Mouse (Mus musculus) left cerebral cortex, adult 2 months (tissue): ENCODE results near the gene Cntnap2. TPM values are rescaled to one million over a fixed set of nuclear protein-coding genes. Genes with fewer than 3 reads are reported as not detected.

Experiments
- DNase-seq, 2 experiments: peaks; one replicate each; pipeline ENCODE4 v3.0.0; 2021 to 2022; ENCODE audit warnings: low spot score in 2 of 2, mixed read lengths in 1 of 2; ENCODE audit errors: extremely low spot score in 1 of 2
- H3K27ac ChIP-seq: fragments of 200-600 bp; 2 replicates; pipeline ENCODE4 v1.8.1; 2022
- H3K4me3 ChIP-seq: fragments of 200-600 bp; 2 replicates; pipeline ENCODE4 v1.8.1; 2022
- CTCF ChIP-seq: fragments of 200-600 bp; IDR thresholded peaks from 2 replicates; pipeline ENCODE4 v1.8.1; 2022; ENCODE audit warnings: antibody characterized with exemption, mild to moderate bottlenecking, moderate library complexity
- intact Hi-C: fragments of 180-260 bp; cut with DNase I; formaldehyde crosslinking; loops from one replicate; pipeline ENCODE4 v1.15.1; 2025
- total RNA-seq, 2 experiments: library from RNA; stranded (reverse); gene quantifications; 2 replicates each; pipeline ENCODE4 v1.2.3; 2021

Cntnap2 gene
- total RNA-seq, 2 experiments from 2014 or later = 116 to 119 TPM

DNA sequence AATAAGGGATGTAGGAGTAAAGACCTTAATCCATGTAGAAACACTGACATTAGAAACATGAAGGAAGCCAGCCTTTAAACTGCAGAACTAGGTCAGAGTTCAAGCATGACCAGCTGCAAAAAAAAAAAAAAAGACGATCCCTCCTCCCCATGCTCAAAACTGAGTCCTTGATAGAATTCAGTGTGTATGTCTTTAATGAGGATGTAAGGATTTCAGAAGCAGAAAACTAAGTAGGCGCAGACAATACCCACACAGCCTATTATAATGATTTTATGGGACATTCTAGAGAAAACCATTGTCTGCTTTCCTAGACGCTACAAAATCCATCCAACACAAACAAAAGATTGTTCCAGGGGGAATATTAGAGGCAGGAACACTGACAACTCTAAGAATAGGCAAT, 2168.4 kb downstream of the Cntnap2 start:
- Histone ChIP-seq H3K4me3 (no peak overlapping the region), H3K27ac (no peak overlapping the region)
- DNase-seq = no peak
- intact Hi-C loops = no loop called here
- TF ChIP-seq CTCF = no peak

DNA sequence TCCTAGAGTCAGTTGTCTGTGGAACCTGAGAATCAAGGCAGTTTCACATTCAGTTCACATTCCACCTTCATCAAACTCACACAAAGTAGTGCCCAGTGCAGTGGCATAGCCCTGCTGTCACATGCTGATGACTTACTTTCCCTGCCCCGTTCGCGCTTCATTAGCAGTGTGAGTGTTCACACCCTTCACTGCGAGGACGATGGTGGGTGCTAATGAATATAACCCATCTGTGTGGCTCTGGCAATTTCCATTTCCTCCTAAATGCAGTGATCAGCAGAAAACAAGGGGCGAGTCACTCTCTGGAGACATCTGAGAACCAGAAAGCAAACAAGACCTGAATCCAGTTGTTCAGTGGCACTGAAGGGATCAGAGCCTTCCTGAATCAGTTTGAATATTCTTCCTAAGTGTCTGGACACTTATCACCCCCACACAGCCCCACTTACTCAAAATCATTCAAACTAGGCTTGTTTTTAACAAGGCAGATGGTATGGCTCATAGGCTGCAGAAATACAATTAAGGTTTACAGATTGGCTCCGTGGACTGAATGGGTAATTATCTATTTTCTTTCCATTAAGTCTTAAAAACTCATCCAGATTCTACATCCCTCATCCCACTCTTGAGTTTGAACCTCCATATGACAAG, 2169.6 kb downstream of the Cntnap2 start:
- Histone ChIP-seq H3K4me3 (no peak overlapping the region), H3K27ac (no peak overlapping the region)
- intact Hi-C loops = no loop called here
- DNase-seq = no peak
- no peak for TF ChIP-seq CTCF

DNA sequence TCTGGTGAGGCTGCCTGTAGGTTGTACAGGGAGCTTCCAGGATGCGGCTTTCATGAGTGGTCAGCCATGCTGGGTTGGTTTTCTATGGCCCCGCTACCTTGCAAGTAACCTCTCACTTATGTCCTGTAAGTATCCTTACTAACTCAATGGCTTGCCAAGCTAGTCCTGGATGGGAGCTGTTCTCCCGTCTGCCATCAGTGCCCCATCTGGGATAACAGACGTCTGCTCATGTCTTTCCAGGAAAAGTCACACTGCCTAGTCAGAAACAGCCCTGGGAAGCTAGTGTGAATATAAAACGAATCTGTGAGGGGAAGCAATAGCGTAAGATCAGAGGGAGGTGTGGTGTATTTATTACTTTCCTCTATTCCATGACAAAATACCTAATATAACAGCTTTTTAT, 2172.4 kb downstream of the Cntnap2 start:
- no peak for DNase-seq
- Histone ChIP-seq H3K27ac (no peak overlapping the region), H3K4me3 (no peak overlapping the region)
- no peak for TF ChIP-seq CTCF
- intact Hi-C loops = no loop called here

DNA sequence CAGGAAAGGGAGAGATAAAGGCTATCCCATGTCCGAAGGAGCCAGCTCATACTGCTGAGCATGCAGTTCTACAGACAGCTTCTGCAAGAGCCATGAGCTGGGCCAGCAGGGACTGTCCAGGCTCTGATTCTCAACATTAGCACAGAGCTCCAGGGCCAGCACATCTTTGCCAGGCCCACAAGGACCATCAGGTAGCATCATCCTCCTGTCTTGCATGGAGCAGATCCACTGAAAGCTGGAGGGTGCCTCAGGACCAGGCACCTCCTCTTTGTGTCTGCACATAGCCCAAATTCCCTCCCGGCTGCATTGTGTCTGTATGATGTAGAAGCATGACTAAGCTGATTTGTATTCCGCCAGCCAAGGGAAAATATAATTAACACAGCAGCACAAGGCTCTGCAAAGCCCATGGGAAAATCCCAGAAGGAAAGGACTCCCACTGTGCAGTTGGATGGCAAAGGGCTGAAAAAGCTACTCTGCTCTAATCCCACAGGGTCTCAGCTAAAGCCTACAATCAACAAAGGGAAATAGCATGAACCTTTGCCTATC, 2180.3 kb downstream of the Cntnap2 start:
- Histone ChIP-seq H3K27ac (peak overlapping the region; percentile 76), H3K4me3 (no peak overlapping the region)
- peak; percentile 36 to 41 for DNase-seq
- intact Hi-C loops = no loop called here
- no peak for TF ChIP-seq CTCF

DNA sequence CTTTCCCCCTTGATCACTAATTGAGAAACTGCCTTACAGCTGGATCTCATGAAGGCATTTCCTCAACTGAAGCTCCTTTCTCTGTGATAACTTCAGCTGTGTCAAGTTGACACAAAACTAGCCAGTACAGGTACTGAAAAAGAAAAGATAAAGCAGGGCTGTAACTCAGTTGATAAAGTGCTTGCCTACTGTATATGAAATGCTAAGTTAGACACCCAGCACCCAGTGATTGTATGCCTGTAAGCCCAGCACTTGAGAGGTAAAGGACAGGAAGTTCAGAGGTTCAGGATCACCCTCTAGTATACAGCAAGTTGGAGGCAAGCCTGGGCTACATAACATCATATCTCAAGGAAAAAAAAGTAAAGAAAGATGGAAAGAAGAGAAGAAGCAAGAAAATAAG, 2182.2 kb downstream of the Cntnap2 start:
- Histone ChIP-seq H3K4me3 (no peak overlapping the region), H3K27ac (no peak overlapping the region)
- no peak for DNase-seq
- TF ChIP-seq CTCF = no peak
- intact Hi-C loops = no loop called here

DNA sequence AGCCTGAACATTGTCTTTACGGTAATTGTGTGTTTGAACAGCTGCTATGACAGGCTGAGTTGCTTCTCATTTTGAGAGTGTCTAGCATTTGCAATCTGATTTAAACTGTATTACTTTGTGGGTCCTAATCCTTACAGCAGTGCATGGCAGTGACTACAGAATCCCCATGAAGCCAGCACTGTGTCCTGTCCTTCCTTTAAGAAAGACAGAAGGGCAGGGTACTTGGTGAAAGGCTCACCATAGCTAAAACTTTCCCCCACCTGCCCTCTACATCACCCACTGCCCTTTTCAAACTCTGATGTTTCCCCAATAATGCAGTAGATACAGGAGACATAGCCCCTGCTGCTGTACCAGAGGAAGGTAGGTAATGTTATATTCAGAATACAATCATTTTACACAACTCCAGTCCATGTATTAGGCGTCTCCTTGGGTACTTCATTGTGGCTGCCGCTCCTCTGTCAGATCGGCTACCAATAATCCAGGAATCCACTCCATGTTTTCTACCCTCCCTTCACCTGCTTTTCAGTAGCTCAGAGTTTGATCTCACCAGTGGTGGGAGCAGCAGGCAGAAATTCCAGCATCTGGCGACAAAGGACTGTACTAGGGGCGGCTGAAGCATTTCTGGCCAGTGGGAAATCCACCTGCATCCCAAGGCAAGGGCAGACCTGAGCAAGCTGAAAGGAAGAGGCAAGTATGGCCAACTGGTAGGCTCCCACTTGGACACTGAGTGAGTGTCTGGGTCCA, 2184.9 kb downstream of the Cntnap2 start:
- peak; percentile 26 to 59 for DNase-seq
- intact Hi-C loops = no loop called here
- H3K27ac ChIP-seq = no peak overlapping the region
- TF ChIP-seq CTCF = no peak
- peak overlapping the region; percentile 39 for H3K4me3 ChIP-seq

DNA sequence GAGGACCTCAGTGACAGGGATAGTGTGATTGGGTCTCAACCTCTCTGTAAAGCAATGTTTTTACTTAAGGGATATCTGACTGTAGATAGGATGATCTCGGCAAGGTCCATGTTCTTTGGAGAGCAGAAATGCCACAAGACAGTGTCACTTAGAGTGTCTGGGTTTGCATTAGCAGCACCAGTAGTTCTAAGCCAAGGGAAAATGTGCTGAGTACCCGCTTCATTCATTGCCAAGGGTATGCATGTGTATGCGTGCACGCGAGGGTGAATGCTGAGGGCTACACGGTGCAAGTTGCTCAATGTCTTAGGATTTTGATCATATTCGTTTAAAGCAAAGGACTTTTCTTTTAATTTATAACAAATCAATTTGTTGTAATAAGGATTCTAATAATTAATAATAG, 2185.5 kb downstream of the Cntnap2 start:
- DNase-seq = no peak
- no peak for TF ChIP-seq CTCF
- Histone ChIP-seq H3K4me3 (peak overlapping the region; percentile 39), H3K27ac (no peak overlapping the region)
- intact Hi-C loops = loop anchor here (5.0 kb wide), 1 partner anchor 47 kb away; no protein-coding TSS in a partner anchor

DNA sequence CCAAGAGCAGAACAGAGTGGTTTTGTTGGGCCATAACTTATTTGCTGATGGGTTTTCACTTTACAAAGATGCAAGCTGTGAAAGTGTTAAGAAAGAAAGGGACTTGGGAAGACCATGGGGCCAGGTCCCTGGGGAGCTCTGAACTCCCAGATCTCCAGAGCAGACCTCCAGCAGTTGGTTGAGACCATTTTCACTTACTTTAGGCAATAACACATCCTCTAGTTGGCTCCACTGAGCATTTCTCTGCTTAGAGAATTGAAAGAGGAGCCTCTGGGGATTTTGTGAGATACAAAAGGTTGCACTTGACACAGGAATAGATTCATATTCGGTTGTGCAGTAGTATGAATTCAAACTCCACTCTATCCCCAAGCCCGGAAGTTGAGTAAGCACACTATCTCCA, 2196.1 kb downstream of the Cntnap2 start:
- intact Hi-C loops = no loop called here

DNA sequence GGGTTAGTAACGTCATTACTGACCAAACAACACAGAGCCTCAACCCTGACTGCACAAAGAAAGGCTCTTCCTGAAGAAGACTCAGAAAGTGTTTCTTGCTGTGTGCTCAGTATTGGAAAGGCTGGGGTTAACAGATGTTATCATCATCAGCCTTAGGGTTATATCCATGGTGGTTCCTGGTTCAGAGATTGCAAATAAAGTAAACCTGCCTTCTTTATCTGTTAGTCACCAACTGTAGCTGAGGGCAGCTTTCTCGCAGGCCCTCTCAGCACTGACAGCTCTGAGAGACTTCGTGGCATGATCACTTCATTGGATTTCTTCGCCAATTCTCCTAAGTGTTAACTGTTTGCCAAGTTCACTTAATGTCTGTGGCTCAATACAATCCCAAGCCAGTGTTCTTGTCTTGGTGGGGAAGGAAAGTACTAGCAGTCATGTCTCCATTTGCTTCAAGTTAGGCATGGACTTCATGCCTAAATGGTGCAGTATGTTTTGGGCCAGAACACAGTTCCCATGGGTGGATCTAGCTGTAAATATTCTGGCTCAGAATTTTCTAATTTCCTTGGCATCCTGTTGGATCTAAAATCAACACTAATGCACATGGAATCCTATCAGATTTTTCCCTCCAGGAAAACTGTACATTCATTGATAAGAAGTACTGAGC, 2197.2 kb downstream of the Cntnap2 start:
- Histone ChIP-seq H3K27ac (no peak overlapping the region), H3K4me3 (no peak overlapping the region)
- intact Hi-C loops = no loop called here
- DNase-seq = no peak
- TF ChIP-seq CTCF = no peak

More for the DNA sequence above, 2196.1 kb downstream of the Cntnap2 start:
- no peak overlapping the region for H3K27ac ChIP-seq
- no peak for DNase-seq
- TF ChIP-seq CTCF = no peak; the same call in none of the 2 replicates
- H3K4me3 ChIP-seq = no peak overlapping the region

DNA sequence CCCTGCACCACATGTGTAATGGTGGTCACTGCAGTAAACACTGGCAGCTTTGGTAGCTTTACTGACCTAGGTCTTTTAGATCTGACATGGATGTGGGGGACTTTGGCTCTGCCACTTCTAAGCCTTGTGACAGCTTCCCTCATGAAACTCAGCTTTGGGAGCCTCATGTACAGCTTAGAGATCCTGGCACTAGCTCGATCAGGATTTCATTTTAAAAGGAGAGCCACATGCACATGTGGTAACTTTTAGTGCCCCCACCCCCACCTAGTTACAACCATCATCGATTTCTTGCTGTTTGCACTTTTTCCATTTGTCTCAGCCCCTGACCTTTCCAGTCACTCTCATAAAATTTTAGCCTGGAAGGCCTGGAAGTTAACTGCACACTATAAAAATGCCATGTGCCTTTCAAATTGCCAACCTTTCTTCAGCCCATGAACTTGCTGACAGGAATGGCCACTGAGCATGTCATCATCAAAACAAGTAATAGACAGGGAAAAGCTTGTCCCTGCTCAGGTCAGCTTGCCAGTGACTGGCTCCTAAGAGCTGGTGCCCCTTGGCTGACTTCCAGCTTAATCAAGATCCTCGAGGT, 2197.9 kb downstream of the Cntnap2 start:
- DNase-seq = no peak
- Histone ChIP-seq H3K4me3 (no peak overlapping the region), H3K27ac (no peak overlapping the region)
- no peak for TF ChIP-seq CTCF
- intact Hi-C loops = no loop called here

DNA sequence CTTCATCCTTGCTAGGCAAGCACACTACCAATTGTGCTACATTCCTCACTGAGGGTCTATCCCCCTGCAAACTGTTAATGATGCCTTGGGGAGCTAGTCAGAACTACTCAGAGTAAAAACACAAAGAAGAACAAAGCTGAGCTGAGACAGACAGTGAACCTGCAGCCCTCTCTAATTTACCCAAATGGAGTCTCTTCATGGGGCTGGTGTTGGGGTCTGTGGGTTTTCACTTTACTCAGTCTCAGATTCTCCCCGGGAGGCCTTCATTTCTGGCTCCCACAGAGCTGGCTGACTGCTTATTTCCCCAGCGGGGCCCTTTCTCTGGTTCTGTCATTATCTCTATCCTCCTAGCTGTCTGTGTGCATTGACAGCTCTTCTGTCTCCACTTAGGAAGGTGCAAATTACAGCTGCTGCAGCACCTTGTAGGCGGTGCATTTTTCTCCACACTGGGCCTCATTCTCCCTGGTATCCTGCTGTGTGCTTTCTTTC, 2200.5 kb downstream of the Cntnap2 start:
- intact Hi-C loops = no loop called here
- DNase-seq = peak in 1 of 2 experiments; percentile 27
- TF ChIP-seq CTCF = no peak
- Histone ChIP-seq H3K4me3 (no peak overlapping the region), H3K27ac (no peak overlapping the region)
